Mouse (Mus musculus) stomach, embryonic 15.5 days (tissue): Measurements from ENCODE around the gene Rras. TPM values are rescaled to one million over a fixed set of nuclear protein-coding genes. Genes with fewer than 3 reads are reported as not detected.

Source experiments
- ATAC-seq: fragments of 200-750 bp; cut with Nextera tagmentation; 2 replicates; pipeline ENCODE4 v1.8.0; 2017; ENCODE audit warnings: low read depth, moderate number of reproducible peaks, moderate TSS enrichment; ENCODE audit not compliant: insufficient read depth, low FRiP score
- H3K27ac ChIP-seq: fragments of 300-500 bp; sonication (generic); 2 replicates; pipeline ENCODE4 v1.5.1; 2015; ENCODE audit warnings: mild to moderate bottlenecking, inconsistent platforms
- H3K27me3 ChIP-seq: fragments of 300-500 bp; sonication (generic); replicated peaks from 2 replicates; pipeline ENCODE4 v1.6.1; 2015; ENCODE audit warnings: inconsistent platforms
- H3K36me3 ChIP-seq: fragments of 300-500 bp; sonication (generic); 2 replicates; pipeline ENCODE4 v1.6.1; 2015; ENCODE audit warnings: inconsistent platforms
- H3K4me1 ChIP-seq: fragments of 300-500 bp; sonication (generic); 2 replicates; pipeline ENCODE4 v1.6.1; 2015; ENCODE audit warnings: inconsistent platforms
- H3K4me2 ChIP-seq: fragments of 300-500 bp; sonication (generic); 2 replicates; pipeline ENCODE4 v1.6.1; 2015; ENCODE audit warnings: mild to moderate bottlenecking, inconsistent platforms
- H3K4me3 ChIP-seq: fragments of 300-500 bp; sonication (generic); replicated peaks from 2 replicates; pipeline ENCODE4 v1.5.1; 2015; ENCODE audit warnings: inconsistent platforms
- H3K9ac ChIP-seq: fragments of 300-500 bp; sonication (generic); 2 replicates; pipeline ENCODE4 v1.6.1; 2015; ENCODE audit warnings: inconsistent platforms
- H3K9me3 ChIP-seq: fragments of 300-500 bp; sonication (generic); 2 replicates; pipeline ENCODE4 v1.6.1; 2016; ENCODE audit warnings: inconsistent platforms
- WGBS: fragments of 180-500 bp; shearing (Covaris S2); methylation state at CpG from one replicate; pipeline ENCODE4 v1.1.7; 2015; 5-methylcytosine and 5-hydroxymethylcytosine counted together
- polyA plus RNA-seq: library from polyadenylated mRNA; unstranded; fragments of >200 nt; fragmentation: Nextera tagmentation; extraction: Ambion mirVana; gene quantifications from 2 replicates; pipeline ENCODE4 v1.2.1, GENCODE M21; 2015

The Rras gene
- polyA plus RNA-seq, 1 experiment from 2014 or later: 58.0 TPM

DNA sequence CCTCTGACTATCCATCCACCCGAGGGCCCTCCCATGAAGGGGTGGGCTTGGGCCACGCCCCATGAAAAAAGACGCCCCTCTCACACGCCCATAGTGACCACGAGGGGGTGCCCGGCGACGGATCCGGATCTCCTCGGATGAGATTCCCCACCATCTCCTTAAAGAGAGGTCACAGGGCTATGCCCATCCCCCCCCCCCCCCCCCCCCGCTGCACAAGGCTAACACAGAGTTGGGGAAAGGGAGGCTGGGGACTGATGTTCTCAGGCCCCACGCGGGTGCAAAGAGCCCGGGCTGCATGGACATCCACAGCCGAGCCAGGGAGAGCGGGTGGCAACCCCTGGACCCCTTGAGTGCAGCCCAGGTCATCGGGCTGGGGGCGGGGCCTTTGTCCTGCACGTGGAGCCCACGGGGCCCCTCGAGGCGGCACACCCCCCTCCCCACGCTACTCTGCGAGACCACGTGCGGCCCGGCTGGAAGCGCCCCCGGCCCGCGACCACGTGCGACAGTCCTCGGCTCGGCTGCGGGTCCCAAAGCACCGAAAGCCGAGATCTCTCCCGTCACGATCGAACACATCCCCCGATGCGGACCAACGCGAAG lies 32.1 kb upstream of the Rras start:
- Histone ChIP-seq H3K9ac (peak overlapping the region; percentile 87), H3K36me3 (peaks cover 25% of the 10 kb centered on the region), H3K27me3 (no peaks in the 10 kb centered on the region), H3K4me3 (peak overlapping the region; percentile 73), H3K9me3 (no peaks in the 10 kb centered on the region), H3K27ac (peak overlapping the region; percentile 91), H3K4me2 (peak overlapping the region; percentile 62), H3K4me1 (peaks cover 33% of the 10 kb centered on the region)
- under 1% methylated on average over 44 of the region's 45 CpGs for WGBS
- ATAC-seq: no peak

DNA sequence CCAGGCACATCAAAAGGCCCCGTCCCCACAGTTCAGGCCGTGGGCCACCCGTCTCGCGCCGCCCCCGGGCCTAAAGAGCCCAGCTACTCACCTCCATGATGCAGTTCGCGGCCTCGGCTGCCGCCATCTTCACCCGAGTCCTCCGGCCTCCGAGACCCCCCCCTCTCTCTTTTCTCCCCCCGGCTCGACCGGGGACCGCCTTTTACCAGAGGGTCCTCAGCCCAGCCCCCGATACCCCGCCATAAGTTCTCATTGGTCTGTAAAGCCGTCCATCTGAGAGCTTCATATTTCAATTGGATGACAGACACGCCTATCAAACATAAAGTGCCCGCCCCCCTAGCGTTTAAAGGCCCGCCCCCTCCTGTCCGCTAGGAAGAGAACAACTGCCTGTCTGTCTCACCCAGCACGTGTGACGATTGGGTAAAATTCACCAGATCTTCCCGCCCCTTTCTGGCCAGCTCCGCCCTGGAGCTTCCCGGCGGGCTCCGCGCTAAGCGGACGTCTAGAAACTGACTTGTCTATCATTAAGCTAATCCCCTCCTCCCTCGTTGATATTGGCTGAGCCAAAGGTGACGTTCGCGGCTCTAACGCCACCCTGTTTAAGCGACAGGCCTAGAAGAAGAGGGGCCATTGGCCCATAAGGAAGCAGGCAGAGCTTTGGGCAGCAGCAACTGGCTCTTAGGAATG lies 31.4 kb upstream of the Rras start, which contains the start of gene Prmt1:
Gene Prmt1, minus strand, starts transcription at position 377 of the 687 bp plus-strand sequence.
- ATAC-seq: peak; percentile 96
- no peaks in the 10 kb centered on the region for H3K9me3 ChIP-seq
- peak within 1 kb of the TSS; percentile 87 for H3K9ac ChIP-seq
- H3K4me1 ChIP-seq: peaks cover 33% of the 10 kb centered on the region
- no peaks in the 10 kb centered on the region for H3K27me3 ChIP-seq
- peak within 1 kb of the TSS; percentile 96 for H3K27ac ChIP-seq
- peaks cover 22% of the 10 kb centered on the region for H3K36me3 ChIP-seq
- WGBS: under 1% methylated on average over 42 of the region's 42 CpGs
- H3K4me3 ChIP-seq: peak within 1 kb of the TSS; percentile 73
- peak within 1 kb of the TSS; percentile 68 for H3K4me2 ChIP-seq

DNA sequence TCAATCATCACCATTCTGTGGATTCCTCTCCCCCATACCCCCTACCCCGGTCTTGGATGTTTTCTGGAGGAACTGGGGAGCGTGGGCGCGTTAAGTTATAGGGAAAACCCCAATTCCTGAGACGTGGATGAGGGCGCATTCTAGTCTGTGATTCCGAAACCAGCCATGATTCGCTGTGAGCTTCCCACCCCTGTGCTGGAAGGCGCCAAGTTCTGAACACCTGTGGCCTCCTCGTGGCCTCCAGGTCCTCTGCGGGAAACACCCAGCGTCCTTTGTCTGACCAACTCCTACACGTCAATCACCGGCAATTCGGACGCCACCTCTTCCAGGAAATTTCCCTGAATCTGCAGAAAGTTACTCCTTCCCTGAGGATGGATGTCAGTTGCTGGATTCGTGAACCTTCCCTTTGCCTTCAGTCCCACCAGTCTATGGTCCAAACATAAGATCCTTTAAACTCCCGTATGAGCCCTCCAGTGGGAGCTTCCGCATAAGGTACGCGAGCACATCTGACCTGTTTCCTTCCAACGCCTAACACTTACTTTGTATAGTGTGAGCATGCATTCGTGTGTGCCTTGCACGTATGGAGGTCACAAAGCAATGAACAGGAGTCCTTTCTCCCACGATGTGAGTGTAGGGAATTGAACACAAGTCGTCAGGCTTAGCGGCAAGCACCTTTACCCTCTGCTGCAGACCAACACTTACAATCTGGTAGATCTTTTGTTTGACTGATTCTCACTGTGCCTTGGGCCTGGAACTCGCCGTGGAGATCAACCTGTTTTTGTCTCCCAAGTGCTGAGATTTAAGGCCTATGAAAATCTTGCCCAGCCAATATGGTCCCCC lies 30.7 kb upstream of the Rras start:
- ATAC-seq: peak; percentile 12; the same call in 1 of the 2 replicates
- Histone ChIP-seq H3K27ac (peak overlapping the region; percentile 96), H3K4me1 (peaks cover 33% of the 10 kb centered on the region), H3K27me3 (no peaks in the 10 kb centered on the region), H3K36me3 (peaks cover 14% of the 10 kb centered on the region), H3K9ac (peak overlapping the region; percentile 62), H3K4me3 (peak overlapping the region; percentile 73), H3K4me2 (peak overlapping the region; percentile 68), H3K9me3 (no peaks in the 10 kb centered on the region)
- WGBS: under 1% methylated on average over 29 of the region's 29 CpGs

DNA sequence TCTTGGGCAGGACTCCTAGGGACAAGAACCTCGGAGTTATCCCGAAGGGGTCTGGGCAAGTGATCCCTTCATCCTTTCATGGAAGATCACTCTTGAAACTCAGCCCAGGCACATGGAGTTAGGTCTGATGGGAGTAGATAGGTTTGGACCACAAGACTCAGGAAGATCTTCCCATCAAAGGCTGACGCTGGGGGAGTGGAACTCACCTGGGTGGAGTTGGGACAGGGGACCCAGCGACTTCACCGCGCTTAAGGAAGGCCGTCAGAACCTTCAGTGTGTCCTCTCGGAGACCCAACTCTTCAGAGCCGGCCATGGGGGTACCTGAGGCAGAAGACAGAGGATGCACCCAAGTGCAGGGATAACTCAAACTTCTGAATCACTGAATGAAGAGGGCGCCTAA lies 21.1 kb upstream of the Rras start:
- no peak for ATAC-seq
- peaks cover 26% of the 10 kb centered on the region for H3K36me3 ChIP-seq
- H3K9me3 ChIP-seq: no peaks in the 10 kb centered on the region
- peak overlapping the region; percentile 83 for H3K4me3 ChIP-seq
- peaks cover 20% of the 10 kb centered on the region for H3K4me1 ChIP-seq
- H3K4me2 ChIP-seq: peak overlapping the region; percentile 83
- peak overlapping the region; percentile 92 for H3K27ac ChIP-seq
- 13% methylated on average over 10 of the region's 10 CpGs for WGBS
- peak overlapping the region; percentile 86 for H3K9ac ChIP-seq
- no peaks in the 10 kb centered on the region for H3K27me3 ChIP-seq

DNA sequence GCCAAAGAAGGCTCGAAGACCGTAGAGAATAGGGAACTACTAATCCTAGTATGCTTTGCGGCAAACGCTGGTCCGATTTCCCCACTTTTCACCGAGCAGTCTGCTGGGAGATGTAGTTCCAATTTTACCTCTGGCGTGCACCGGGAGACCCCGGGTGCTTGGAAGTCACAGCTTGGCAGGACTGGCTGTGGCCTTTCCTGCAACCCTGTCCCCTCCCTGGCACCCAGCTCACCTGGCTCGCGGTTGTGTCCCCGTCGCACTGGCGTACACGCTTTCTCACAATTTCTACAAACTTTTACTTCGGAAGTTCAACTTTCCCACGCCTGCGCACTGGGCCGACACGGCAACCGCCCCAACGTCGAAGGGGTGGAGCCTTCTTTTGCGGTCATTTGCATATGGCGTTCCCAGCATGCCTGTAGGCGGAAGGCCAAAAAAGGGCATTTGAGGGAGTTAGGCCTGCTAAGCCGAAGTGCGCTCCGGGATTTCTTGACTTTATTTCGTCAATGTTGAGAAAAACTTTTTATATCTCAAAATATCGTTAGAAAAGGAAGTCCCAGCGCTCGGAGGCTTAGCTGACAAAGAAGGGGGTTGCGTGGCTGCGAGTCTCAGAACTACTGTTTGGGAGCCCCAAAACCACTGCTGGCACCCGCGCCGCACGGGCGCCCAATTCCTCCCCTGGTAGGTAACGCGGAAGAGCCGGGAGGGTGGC lies 20.4 kb upstream of the Rras start, which contains the start of gene Irf3:
Gene Irf3, plus strand, starts transcription at position 418 of the 709 bp plus-strand sequence.
- Histone ChIP-seq H3K27me3 (no peaks in the 10 kb centered on the region), H3K4me2 (peak within 1 kb of the TSS; percentile 83), H3K4me1 (peaks cover 20% of the 10 kb centered on the region), H3K27ac (peak within 1 kb of the TSS; percentile 92), H3K9ac (peak within 1 kb of the TSS; percentile 86), H3K36me3 (peaks cover 33% of the 10 kb centered on the region), H3K4me3 (peak within 1 kb of the TSS; percentile 83), H3K9me3 (no peaks in the 10 kb centered on the region)
- ATAC-seq: peak; percentile 91
- WGBS: under 1% methylated on average over 43 of the region's 43 CpGs

DNA sequence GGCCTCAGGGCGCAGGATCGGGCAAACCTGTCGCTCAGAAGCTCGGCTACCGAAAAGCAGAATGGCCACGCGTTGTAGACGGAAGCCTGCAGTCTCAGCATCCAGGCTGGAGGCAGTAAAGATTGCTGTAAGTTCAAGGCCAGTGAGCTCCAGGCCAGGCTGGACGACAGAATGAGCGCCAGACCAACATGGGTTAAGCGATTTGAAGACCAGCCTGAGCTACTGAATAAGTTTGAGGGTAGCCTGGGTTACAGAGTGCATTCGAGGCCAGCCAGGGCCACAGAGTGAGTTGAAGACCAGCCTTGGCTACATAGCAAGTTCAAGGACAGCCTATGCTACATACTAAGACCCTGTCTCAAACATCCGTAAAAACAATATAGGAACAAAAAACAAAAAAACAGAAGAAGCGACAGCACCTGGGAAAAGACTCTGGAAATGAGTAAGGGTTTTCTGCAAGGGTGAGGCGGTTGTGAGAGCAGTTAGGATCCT lies 19.8 kb upstream of the Rras start:
- peak overlapping the region; percentile 83 for H3K4me3 ChIP-seq
- 3% methylated on average over 15 of the region's 15 CpGs for WGBS
- peak overlapping the region; percentile 83 for H3K4me2 ChIP-seq
- peaks cover 20% of the 10 kb centered on the region for H3K4me1 ChIP-seq
- H3K36me3 ChIP-seq: peaks cover 33% of the 10 kb centered on the region
- H3K9me3 ChIP-seq: no peaks in the 10 kb centered on the region
- H3K9ac ChIP-seq: peak overlapping the region; percentile 70
- ATAC-seq: peak; percentile 2; the same call in 1 of the 2 replicates
- H3K27me3 ChIP-seq: no peaks in the 10 kb centered on the region
- peak overlapping the region; percentile 92 for H3K27ac ChIP-seq

DNA sequence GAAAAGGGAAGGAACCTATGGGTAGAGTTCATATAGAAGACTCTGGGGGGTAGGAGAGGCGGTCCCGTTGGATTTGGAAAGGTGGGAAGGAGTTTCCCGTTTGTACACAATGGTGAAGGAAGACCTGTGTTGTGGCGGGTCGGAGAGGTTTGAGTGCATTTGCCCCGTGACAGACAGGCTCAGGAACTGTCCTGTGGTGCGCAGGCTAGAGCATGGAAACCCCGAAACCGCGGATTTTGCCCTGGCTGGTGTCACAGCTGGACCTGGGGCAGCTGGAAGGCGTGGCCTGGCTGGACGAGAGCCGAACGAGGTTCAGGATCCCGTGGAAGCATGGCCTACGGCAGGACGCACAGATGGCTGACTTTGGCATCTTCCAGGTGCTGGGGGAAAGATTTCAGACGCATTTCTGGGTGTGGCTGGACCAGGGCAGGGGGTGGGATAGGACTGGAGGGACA lies 19.2 kb upstream of the Rras start, which contains the start of gene Bcl2l12:
Gene Bcl2l12, minus strand, starts transcription at position 212 of the 455 bp plus-strand sequence.
- peak within 1 kb of the TSS; percentile 70 for H3K9ac ChIP-seq
- peaks cover 20% of the 10 kb centered on the region for H3K4me1 ChIP-seq
- no peaks in the 10 kb centered on the region for H3K9me3 ChIP-seq
- peak within 1 kb of the TSS; percentile 92 for H3K27ac ChIP-seq
- H3K36me3 ChIP-seq: peaks cover 38% of the 10 kb centered on the region
- peak within 1 kb of the TSS; percentile 83 for H3K4me2 ChIP-seq
- H3K27me3 ChIP-seq: no peaks in the 10 kb centered on the region
- peak within 1 kb of the TSS; percentile 83 for H3K4me3 ChIP-seq
- WGBS: 0% methylated on average over 18 of the region's 18 CpGs
- ATAC-seq: no peak

DNA sequence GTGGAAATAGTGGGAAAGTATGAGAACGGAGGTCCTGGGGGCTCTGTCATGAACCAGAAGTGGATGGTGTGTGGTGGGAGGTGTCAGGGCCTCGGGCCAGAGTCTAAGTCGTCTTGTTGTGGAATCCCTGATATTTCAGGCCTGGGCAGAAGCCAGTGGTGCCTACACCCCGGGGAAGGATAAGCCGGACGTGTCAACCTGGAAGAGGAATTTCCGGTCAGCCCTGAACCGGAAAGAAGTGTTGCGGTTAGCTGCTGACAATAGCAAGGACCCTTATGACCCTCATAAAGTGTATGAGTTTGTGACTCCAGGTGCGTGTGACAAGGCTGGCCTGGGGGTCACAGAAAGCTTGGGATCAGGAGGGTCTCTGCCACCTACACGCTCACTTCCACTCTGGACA lies 18.0 kb upstream of the Rras start:
- Histone ChIP-seq H3K9ac (no peak overlapping the region), H3K27me3 (no peaks in the 10 kb centered on the region), H3K4me2 (0 out of 2 replicates have a peak overlapping the region, but pooled peaks have one; percentile 83), H3K9me3 (no peaks in the 10 kb centered on the region), H3K27ac (no peak overlapping the region), H3K36me3 (peaks cover 47% of the 10 kb centered on the region), H3K4me3 (no peak overlapping the region), H3K4me1 (peaks cover 20% of the 10 kb centered on the region)
- no peak for ATAC-seq
- 64% methylated on average over 11 of the region's 11 CpGs for WGBS

DNA sequence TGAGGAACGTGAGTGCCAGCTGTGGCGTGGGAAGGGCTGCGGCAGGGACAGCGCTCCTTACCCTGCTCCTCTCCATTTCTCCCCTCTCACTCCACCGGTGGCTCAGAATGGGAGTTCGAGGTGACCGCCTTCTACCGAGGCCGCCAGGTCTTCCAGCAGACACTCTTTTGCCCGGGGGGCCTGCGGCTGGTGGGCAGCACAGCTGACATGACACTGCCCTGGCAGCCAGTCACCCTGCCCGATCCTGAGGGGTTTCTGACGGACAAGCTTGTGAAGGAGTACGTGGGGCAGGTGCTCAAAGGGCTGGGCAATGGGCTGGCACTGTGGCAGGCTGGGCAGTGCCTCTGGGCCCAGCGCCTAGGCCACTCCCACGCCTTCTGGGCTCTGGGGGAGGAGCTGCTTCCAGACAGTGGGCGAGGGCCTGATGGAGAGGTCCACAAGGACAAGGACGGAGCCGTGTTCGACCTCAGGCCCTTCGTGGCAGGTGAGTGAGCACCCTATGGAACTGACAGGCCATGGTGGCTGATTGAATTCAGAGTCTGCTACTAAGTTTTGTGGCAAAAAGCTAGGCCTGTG lies 17.1 kb upstream of the Rras start:
- Histone ChIP-seq H3K9ac (no peak overlapping the region), H3K9me3 (no peaks in the 10 kb centered on the region), H3K4me1 (peaks cover 20% of the 10 kb centered on the region), H3K4me3 (no peak overlapping the region), H3K27ac (no peak overlapping the region), H3K27me3 (no peaks in the 10 kb centered on the region), H3K4me2 (no peak overlapping the region), H3K36me3 (peaks cover 44% of the 10 kb centered on the region)
- ATAC-seq: no peak
- WGBS: 83% methylated on average over 21 of the region's 21 CpGs

DNA sequence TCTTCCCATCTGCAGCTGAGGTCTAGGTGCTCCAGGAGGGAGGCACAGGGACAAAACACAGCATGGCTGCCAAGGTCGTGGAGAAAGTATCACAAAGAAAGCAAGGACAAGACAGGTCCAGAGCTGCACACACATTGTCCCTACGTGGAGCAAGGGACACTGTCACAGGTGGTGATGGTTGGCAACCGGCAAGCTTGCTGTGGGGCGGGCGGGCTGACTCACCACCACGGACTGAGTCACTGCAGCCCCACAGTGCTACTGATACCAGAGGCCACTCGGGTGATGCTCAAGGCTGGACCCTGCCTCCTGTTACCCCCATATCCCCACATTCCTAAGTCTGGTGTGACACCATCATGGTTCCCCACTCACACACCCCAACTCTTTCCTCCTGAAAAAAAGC lies 15.3 kb upstream of the Rras start:
- Histone ChIP-seq H3K4me1 (peaks cover 9% of the 10 kb centered on the region; the same call in 1 of the 2 replicates), H3K9ac (no peak overlapping the region), H3K4me2 (no peak overlapping the region), H3K27ac (no peak overlapping the region), H3K4me3 (no peak overlapping the region), H3K9me3 (no peaks in the 10 kb centered on the region), H3K27me3 (no peaks in the 10 kb centered on the region), H3K36me3 (peaks cover 63% of the 10 kb centered on the region)
- ATAC-seq: no peak
- 78% methylated on average over 7 of the region's 7 CpGs for WGBS

DNA sequence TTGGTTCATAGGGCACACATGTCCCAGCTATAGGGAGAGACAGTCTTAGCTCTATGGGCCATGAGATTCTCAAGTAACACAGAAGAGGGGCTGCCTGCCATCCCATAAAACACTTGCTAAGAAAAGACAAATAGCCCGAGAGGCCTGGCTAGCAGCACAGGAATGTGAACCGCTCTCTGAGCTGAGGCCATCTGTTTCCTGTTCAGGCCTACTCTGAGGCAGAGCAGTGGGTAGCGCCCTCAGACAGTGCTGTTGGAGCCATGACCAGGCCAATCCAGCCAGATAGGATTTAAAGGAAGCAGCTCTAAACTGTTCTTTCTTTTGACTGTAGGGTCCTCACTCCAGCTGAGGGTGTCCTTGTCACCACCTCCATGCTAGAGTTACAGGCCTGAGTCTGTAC lies 13.2 kb upstream of the Rras start:
- Histone ChIP-seq H3K9me3 (no peaks in the 10 kb centered on the region), H3K27ac (no peak overlapping the region)

More for the DNA sequence above, 13.2 kb upstream of the Rras start:
- Histone ChIP-seq H3K4me3 (no peak overlapping the region), H3K36me3 (peaks cover 83% of the 10 kb centered on the region), H3K27me3 (no peaks in the 10 kb centered on the region), H3K9ac (no peak overlapping the region), H3K4me1 (peaks cover 5% of the 10 kb centered on the region; the same call in 1 of the 2 replicates), H3K4me2 (no peak overlapping the region)
- ATAC-seq: no peak
- 62% methylated on average over 3 of the region's 3 CpGs for WGBS
